Mouse (Mus musculus) lung, postnatal 0 days (tissue): ENCODE measurements at regions not wholly inside any gene's neighbourhood (a gene's known extent, or its start where the extent isn't known, plus 50 kb on each side); places are given as distances from the start of the nearest gene placed in this dataset.

Source experiments
- CTCF ChIP-seq: IDR thresholded peaks from 2 replicates; pipeline ENCODE4 v1.5.1; 2016; ENCODE audit warnings: antibody characterized with exemption, mild to moderate bottlenecking
- EP300 ChIP-seq: IDR thresholded peaks from 2 replicates; pipeline ENCODE4 v1.6.1; 2016; ENCODE audit warnings: antibody characterized with exemption, mild to moderate bottlenecking, control low read depth

DNA sequence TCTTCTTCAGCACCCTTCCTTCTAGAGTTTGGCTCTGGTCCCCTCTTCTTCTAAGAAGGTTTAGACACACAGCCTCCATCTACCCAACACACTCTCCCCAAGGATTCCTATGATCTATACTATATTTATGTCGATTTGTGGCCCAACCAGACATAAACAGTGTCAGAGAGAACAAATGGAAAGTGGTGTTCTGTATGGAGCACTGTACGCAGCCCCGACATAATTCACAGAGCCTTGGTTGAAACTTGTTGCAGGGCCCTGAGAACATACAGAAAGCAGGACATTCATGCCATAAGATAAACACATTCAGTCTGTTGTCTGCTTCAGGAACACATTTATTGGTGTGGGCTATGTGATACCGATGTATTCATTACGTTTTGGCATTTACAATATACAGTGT is 463.7 kb upstream of the Pou3f3 start:
- TF ChIP-seq CTCF (no peak), EP300 (no peak)
